Mouse (Mus musculus) thymus, adult 18-20 months (tissue): ENCODE data around the gene Olfr1412.
A peak's percentile ranks its signal among the peaks of the same experiment; 100 is the strongest.

ENCODE experiments used
- DNase-seq, 2 experiments: peaks; one replicate each; pipeline ENCODE4 v3.0.0; 2022; ENCODE audit warnings: mixed read lengths in 2 of 2

The Olfr1412 gene

DNA sequence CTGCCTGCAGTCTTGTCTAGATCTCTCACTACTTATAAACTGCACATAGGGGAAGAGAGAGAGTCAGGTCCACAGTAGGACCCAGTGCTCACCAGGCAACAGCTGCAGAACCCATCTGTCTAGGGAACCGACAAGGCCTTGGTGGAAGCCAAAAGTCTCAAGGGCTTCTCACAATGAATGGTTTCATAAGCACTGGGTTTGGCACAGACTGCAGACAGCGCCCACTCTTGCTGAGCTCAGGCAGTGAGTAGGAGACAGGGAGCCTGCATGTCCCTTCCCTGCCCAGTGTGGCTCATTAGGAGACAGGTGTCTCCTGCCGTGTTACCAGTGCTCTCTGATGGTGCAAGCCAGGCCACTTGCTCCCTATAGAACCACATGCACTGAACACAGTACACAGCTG, 52.6 kb downstream of the Olfr1412 start:
- DNase-seq, result peak in 1 of 2 experiments; percentile 1

DNA sequence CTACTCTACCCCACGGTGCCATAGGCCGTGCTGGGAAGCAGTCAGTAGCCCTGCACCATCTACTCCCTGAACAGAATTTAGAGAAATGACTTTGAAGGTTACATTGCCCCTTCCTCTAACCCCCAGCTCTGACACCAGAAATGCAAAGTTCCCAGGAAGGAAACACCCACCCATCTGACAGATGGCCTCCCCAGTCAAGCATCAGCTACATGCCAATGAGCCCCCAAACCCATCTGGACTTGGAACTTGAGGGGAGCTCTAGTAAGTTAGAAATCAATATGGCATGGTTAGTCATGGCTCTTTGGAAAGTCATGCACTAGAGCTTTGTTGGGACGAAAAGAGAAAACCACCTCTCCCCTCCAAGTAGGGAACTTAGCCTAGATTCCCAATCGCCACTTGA, 53.2 kb downstream of the Olfr1412 start:
- no peak for DNase-seq

DNA sequence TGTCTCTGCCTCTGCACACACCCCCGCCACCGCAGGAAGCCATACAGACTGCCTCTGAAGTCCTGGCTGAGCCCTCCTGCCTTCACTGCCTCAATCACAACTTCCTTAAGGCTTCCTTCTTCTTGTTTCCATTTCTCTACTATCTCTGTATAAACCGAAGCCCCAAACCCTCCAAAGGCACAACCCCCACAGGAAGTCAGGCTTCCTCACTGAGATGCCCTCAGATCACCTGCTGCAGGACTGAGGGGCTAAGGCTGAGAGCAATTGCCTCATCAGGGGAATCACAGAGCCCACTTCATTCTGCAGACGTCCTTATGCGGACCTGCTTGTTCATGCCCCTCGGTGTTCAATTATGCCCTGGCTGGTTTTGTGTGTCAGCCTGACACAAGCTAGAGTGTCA, 54.8 kb downstream of the Olfr1412 start:
- peak in 1 of 2 experiments; percentile 7 for DNase-seq
